Comparison of ENCODE assay signal across 8 mouse cellular contexts in genomic region chr11:42418996-42419782, GRCm38 (mm10). TPM values are rescaled to one million over a fixed set of nuclear protein-coding genes. Genes with fewer than 3 reads are reported as not detected.
A peak's percentile ranks its signal among the peaks of the same experiment; 100 is the strongest.
DNase-seq lines count a peak whose midpoint lies in the region; ATAC-seq and TF ChIP-seq lines count a peak whose summit lies in the region.

TSS of gene Gabrb2 (plus strand) at chr11:42419757.

- H3K4me1 ChIP-seq in megakaryocyte, embryonic 14.5 days = peaks cover 8% of the 10 kb centered on the region
- H3K4me1 ChIP-seq in midbrain, postnatal 0 days (ENCODE audit: insufficient read depth, low read length) = no peaks in the 10 kb centered on the region

- H3K36me3 ChIP-seq in megakaryocyte, embryonic 14.5 days (replicated peaks; ENCODE audit: low read length) = no peaks in the 10 kb centered on the region
- no peaks in the 10 kb centered on the region for H3K36me3 ChIP-seq in midbrain, postnatal 0 days (ENCODE audit: insufficient read depth, low read length)

- H3K27ac ChIP-seq in midbrain, postnatal 0 days (ENCODE audit: low read depth, low read length) = peak within 1 kb of the TSS; percentile 92

- peak within 1 kb of the TSS; percentile 68 for H3K9ac ChIP-seq in midbrain, postnatal 0 days (replicated peaks; ENCODE audit: low read length, poor library complexity, severe bottlenecking)

- peak within 1 kb of the TSS; percentile 62 for H3K4me3 ChIP-seq in megakaryocyte, embryonic 14.5 days (replicated peaks)
- H3K4me3 ChIP-seq in midbrain, postnatal 0 days (ENCODE audit: low read depth, low read length) = peak within 1 kb of the TSS; percentile 54

- peak within 1 kb of the TSS; percentile 72 for H3K4me2 ChIP-seq in midbrain, postnatal 0 days (ENCODE audit: low read depth, low read length, poor library complexity, severe bottlenecking)

- ATAC-seq in megakaryocyte, adult 5-6 weeks (ENCODE audit: poor library complexity, severe bottlenecking) = no peak
- no peak; the same call in 1 of the 2 replicates for ATAC-seq in midbrain, postnatal 0 days (ENCODE audit: low FRiP score)

- peak; percentile 11; the same call in 1 of the 2 replicates for TF ChIP-seq CTCF in midbrain, postnatal 0 days (IDR thresholded peaks at IDR 0.05)

- H3K9me3 ChIP-seq in megakaryocyte, embryonic 14.5 days = no peaks in the 10 kb centered on the region
- no peaks in the 10 kb centered on the region for H3K9me3 ChIP-seq in midbrain, postnatal 0 days (ENCODE audit: low read length)

- peak; percentile 7 for DNase-seq in embryo, embryonic 10.5 days (ENCODE audit: low spot score)
- DNase-seq in embryo, embryonic 10 days (ENCODE audit: low spot score) = no peak
- peak; percentile 11 to 29 for DNase-seq in layer of hippocampus, postnatal 10 days (ENCODE audit: low spot score in 2 of 2)
- peak; percentile 5 for DNase-seq in midbrain, postnatal 0 days (ENCODE audit: low spot score)
- DNase-seq in spleen, adult 12 weeks (ENCODE audit: low spot score) = no peak
- no peak for DNase-seq in thymus, postnatal 0 days (ENCODE audit: low spot score)

- WGBS in midbrain, postnatal 0 days = 23% methylated on average over 20 of the region's 20 CpGs

- H3K27me3 ChIP-seq in megakaryocyte, embryonic 14.5 days (replicated peaks) = peaks cover 19% of the 10 kb centered on the region
- no peaks in the 10 kb centered on the region for H3K27me3 ChIP-seq in midbrain, postnatal 0 days (ENCODE audit: insufficient read depth, low read length)

RNA-seq across cellular contexts. Expression of gene Gabrb2, which starts in this region (rescaled TPM):
- polyA plus RNA-seq in megakaryocyte, embryonic 14.5 days (2012; ENCODE audit: insufficient read depth, low replicate concordance) = not detected in 2 replicates
- total RNA-seq in megakaryocyte, adult 5-6 weeks (2015) = not detected in 2 replicates
- not detected in 2 replicates for total RNA-seq in megakaryocyte, adult 5-6 weeks (2017)
- 100 to 1,000 TPM; 117 to 130 TPM for total RNA-seq in layer of hippocampus, postnatal 10 days (2021)
- total RNA-seq in midbrain, postnatal 0 days (2014; rRNA removed) = 114 and 136 TPM in 2 replicates
- polyA plus RNA-seq in midbrain, postnatal 0 days (2015; fragmentation: Nextera tagmentation; extraction: Ambion mirVana) = 35.7 and 36.9 TPM in 2 replicates
- 0.06 TPM in 1 of 2 replicates, not detected in the other for polyA plus RNA-seq in thymus, postnatal 0 days (2015; fragmentation: Nextera tagmentation; extraction: Ambion mirVana)

Comparison
In these comparisons a context has a peak if more than half of its experiments do, and no peak if none do; other contexts are left out.
1. RNA of gene Gabrb2 (total RNA-seq): 117 to 130 TPM in layer of hippocampus, postnatal 10 days and 114 to 136 TPM in midbrain, postnatal 0 days; not detected in megakaryocyte, adult 5-6 weeks; every median in the first group is over 100 times any median in the second.
2. RNA of gene Gabrb2 (polyA plus RNA-seq): 35.7 to 36.9 TPM in midbrain, postnatal 0 days; not detected in megakaryocyte, embryonic 14.5 days and 0.06 TPM in thymus, postnatal 0 days; every median in the first group is over 10 times any median in the second.
3. DNase-seq: peak in embryo, embryonic 10.5 days (single experiment), layer of hippocampus, postnatal 10 days (2 of 2) and midbrain, postnatal 0 days (single experiment); none in embryo, embryonic 10 days (single experiment), spleen, adult 12 weeks (single experiment) and thymus, postnatal 0 days (single experiment).